Mouse (Mus musculus) limb, embryonic 11.5 days (tissue): ENCODE measurements around the gene Ndufs1. TPM values are rescaled to one million over a fixed set of nuclear protein-coding genes. Genes with fewer than 3 reads are reported as not detected.
"Not testable (repeated sequence)": the region's sequence is repeated elsewhere in the genome, so short reads cannot be mapped to it uniquely, and the experiment has no call there.

Experiments
- ATAC-seq: fragments of 200-750 bp; cut with Nextera tagmentation; 2 replicates; pipeline ENCODE4 v1.8.0; 2017; ENCODE audit warnings: low read depth; ENCODE audit not compliant: insufficient number of reproducible peaks, low FRiP score, low TSS enrichment
- DNase-seq: peaks from one replicate; pipeline ENCODE4 v3.0.0-alpha.2; 2015; ENCODE audit warnings: low spot score
- H3K27ac ChIP-seq: fragments of 300-500 bp; sonication (generic); replicated peaks from 2 replicates; pipeline ENCODE4 v1.5.1; 2014; ENCODE audit warnings: low read depth, mild to moderate bottlenecking, low read length
- H3K27me3 ChIP-seq: fragments of 300-500 bp; sonication (generic); 2 replicates; pipeline ENCODE4 v1.6.1; 2014; ENCODE audit warnings: mild to moderate bottlenecking, low read length, mixed read lengths; ENCODE audit not compliant: control insufficient read depth, insufficient read depth
- H3K36me3 ChIP-seq: fragments of 300-500 bp; sonication (generic); 2 replicates; pipeline ENCODE4 v1.6.1; 2014; ENCODE audit warnings: mild to moderate bottlenecking, low read length, moderate library complexity, mixed read lengths; ENCODE audit not compliant: control insufficient read depth, insufficient read depth
- H3K4me1 ChIP-seq: fragments of 300-500 bp; sonication (generic); 2 replicates; pipeline ENCODE4 v1.6.1; 2014; ENCODE audit warnings: low read length, mixed read lengths; ENCODE audit not compliant: control insufficient read depth, insufficient read depth
- H3K4me2 ChIP-seq: fragments of 300-500 bp; sonication (generic); 2 replicates; pipeline ENCODE4 v1.6.1; 2014; ENCODE audit warnings: low read depth, mild to moderate bottlenecking, moderate library complexity; ENCODE audit not compliant: severe bottlenecking
- H3K4me3 ChIP-seq: fragments of 300-500 bp; sonication (generic); 2 replicates; pipeline ENCODE4 v1.5.1; 2014; ENCODE audit warnings: low read depth, low read length
- H3K9ac ChIP-seq: fragments of 300-500 bp; sonication (generic); 2 replicates; pipeline ENCODE4 v1.6.1; 2014; ENCODE audit warnings: mild to moderate bottlenecking, low read length
- H3K9me3 ChIP-seq: fragments of 300-500 bp; sonication (generic); 2 replicates; pipeline ENCODE4 v1.6.1; 2016; ENCODE audit warnings: low read length; ENCODE audit not compliant: control insufficient read depth
- WGBS: fragments of 180-500 bp; shearing (Covaris S2); extraction: QIAGEN DNeasy Blood & Tissue Kit; methylation state at CpG from one replicate; pipeline ENCODE4 v1.1.7; 2014; 5-methylcytosine and 5-hydroxymethylcytosine counted together
- polyA plus RNA-seq: library from polyadenylated mRNA; unstranded; fragments of >200 nt; fragmentation: Nextera tagmentation; extraction: Ambion mirVana; gene quantifications from 2 replicates; pipeline ENCODE4 v1.2.1, GENCODE M21; 2014

Gene Ndufs1
- polyA plus RNA-seq, 1 experiment from 2014 or later, result 154 TPM

DNA sequence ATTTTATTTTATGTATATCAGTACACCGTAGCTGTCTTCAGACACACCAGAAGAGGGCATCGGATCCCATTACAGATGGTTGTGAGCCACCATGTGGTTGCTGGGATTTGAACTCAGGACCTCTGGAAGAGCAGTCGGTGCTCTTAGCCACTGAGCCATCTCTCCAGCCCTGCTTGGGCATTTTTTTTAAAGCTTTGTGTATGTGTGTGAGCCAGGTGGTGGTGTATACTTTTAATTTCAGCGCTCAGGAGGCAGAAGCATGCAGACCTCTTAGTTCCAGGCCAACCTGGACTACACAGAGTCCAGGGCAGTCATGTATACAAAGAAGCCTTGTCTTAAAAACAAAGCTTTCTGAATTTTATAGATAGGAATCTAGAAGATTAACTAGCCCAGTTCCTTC is 3.9 kb upstream of the Ndufs1 start:
- H3K4me2 ChIP-seq, H3K27ac ChIP-seq, DNase-seq, H3K4me3 ChIP-seq, H3K27me3 ChIP-seq, H3K9me3 ChIP-seq, H3K4me1 ChIP-seq, ATAC-seq, H3K9ac ChIP-seq, H3K36me3 ChIP-seq: not testable (repeated sequence)
- 74% methylated on average over 4 of the region's 4 CpGs for WGBS

DNA sequence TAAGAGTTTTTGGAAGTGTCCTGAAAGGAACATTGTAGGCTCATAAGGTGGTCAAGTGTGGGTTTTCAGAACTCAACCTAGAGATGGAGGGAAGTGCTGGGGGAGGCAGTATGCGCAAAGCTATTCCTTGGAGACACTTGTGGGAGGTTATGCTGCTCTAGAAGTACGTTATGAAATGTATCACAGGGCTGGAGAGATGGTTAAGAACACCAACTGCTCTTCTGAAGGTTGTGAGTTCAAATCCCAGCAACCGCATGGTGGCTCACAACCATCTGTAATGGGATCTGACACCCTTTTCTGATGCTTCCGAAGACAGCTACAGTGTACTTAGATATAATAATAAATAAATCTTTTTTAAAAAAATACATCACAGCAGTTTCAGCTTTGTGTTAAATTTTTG is 3.5 kb upstream of the Ndufs1 start:
- Histone ChIP-seq H3K36me3 (no peaks in the 10 kb centered on the region; the same call in 1 of the 2 replicates), H3K27me3 (no peaks in the 10 kb centered on the region), H3K4me3 (no peak overlapping the region), H3K9ac (no peak overlapping the region), H3K9me3 (no peaks in the 10 kb centered on the region), H3K27ac (no peak overlapping the region), H3K4me2 (no peak overlapping the region), H3K4me1 (peaks cover 10% of the 10 kb centered on the region)
- ATAC-seq (no peak), DNase-seq (no peak)
- WGBS, result 90% methylated on average over 4 of the region's 4 CpGs

DNA sequence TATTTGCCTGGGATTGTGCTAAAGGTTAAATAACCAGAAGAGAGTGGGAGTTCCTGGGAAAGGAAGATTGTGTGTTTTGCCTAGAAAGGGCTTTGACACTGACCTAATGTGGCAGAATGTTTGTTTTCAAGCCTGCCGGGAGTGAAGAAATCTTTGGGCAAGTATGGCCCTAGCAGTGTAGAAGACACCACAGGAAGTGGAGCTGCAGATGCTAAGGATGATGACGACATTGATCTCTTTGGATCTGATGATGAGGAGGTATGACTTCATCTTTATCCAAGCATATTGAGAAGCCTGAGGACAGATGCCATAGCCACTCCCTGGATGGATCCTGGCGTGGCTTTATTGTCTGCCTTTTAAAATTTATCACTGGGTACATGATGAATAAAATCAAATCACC is 1.7 kb upstream of the Ndufs1 start:
- DNase-seq, result no peak
- no peaks in the 10 kb centered on the region for H3K27me3 ChIP-seq
- H3K9me3 ChIP-seq, result no peaks in the 10 kb centered on the region
- H3K36me3 ChIP-seq, result peaks cover 2% of the 10 kb centered on the region; the same call in 1 of the 2 replicates
- no peak overlapping the region for H3K27ac ChIP-seq
- H3K4me1 ChIP-seq, result peaks cover 11% of the 10 kb centered on the region
- no peak for ATAC-seq
- H3K9ac ChIP-seq, result no peak overlapping the region
- peak overlapping the region; percentile 73; the same call in 1 of the 2 replicates for H3K4me2 ChIP-seq
- WGBS, result 85% methylated on average over 3 of the region's 3 CpGs
- peak overlapping the region; percentile 92 for H3K4me3 ChIP-seq

DNA sequence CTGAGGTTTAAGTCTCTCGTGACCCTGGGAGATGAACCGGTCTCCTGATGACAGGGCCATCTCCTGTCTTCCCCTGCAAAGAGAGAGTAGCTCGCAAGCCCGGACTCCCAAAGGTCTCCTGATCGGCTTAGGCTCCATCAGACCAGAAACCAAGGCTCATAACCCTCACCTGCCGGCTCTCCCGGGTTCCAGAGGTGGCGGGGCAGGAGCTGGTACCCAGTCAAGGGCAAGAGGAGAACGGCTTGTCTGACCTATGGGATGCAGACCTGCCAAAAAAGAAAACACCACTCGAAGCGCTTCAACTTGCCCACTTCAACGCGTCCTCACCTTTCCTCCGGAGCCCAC is 402 bp downstream of the Ndufs1 start:
- Histone ChIP-seq H3K27me3 (no peaks in the 10 kb centered on the region), H3K27ac (no peak overlapping the region; the same call in 1 of the 2 replicates), H3K9me3 (no peaks in the 10 kb centered on the region), H3K4me1 (peaks cover 11% of the 10 kb centered on the region), H3K9ac (peak overlapping the region; percentile 73), H3K36me3 (peaks cover 4% of the 10 kb centered on the region; the same call in 1 of the 2 replicates), H3K4me3 (peak overlapping the region; percentile 92), H3K4me2 (peak overlapping the region; percentile 77)
- no peak for DNase-seq
- ATAC-seq, result peak; percentile 42
- 0% methylated on average over 14 of the region's 14 CpGs for WGBS

DNA sequence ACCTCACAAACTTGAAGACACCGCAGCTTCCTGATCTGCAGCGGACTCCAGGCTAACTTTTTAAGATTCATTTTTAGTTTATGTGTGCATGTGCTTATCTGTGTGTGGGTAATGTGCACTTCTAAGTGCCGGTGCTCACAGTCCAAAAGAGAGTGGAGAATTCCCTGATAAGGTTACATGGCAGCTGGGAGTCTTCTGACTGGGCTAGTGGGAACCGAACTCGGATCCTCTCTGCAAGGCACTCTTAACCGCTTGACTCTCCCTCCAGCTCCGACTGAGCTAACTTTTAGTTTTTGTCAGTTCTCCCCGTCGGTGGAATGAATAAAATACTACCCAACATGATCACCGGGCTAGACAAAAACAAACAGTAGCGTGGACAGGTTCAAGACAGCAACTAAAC is 780 bp downstream of the Ndufs1 start:
- 10% methylated on average over 11 of the region's 11 CpGs for WGBS
- Histone ChIP-seq H3K4me1 (peaks cover 11% of the 10 kb centered on the region), H3K9ac (peak overlapping the region; percentile 73), H3K4me3 (peak overlapping the region; percentile 92), H3K36me3 (peaks cover 4% of the 10 kb centered on the region; the same call in 1 of the 2 replicates), H3K4me2 (peak overlapping the region; percentile 77), H3K27me3 (no peaks in the 10 kb centered on the region), H3K27ac (no peak overlapping the region; the same call in 1 of the 2 replicates), H3K9me3 (no peaks in the 10 kb centered on the region)
- ATAC-seq, result no peak
- no peak for DNase-seq

DNA sequence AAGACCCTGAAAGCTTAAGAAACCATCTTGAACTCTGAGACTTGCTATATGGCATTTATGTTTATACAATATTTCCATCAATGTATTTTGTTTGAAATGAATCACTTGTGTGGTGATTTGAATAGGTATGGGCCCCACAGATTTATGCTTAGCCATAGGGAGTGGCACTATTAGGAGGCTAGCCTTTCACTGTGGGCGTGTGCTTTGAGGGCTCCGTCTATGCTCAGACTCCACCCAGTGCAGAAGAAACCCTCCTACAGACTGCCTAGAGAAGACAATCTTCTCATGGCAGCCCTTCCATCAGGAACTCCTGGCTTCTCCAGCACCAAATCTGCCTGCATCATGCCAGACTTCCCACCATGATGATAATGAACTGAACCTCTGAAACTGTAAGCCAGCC is 8.0 kb downstream of the Ndufs1 start:
- no peak overlapping the region for H3K4me3 ChIP-seq
- ATAC-seq, result no peak
- DNase-seq, result no peak
- no peak overlapping the region for H3K9ac ChIP-seq
- H3K9me3 ChIP-seq, result no peaks in the 10 kb centered on the region
- H3K4me1 ChIP-seq, result no peaks in the 10 kb centered on the region
- WGBS, result 91% methylated on average over 2 of the region's 2 CpGs
- no peak overlapping the region for H3K27ac ChIP-seq
- H3K27me3 ChIP-seq, result no peaks in the 10 kb centered on the region
- H3K4me2 ChIP-seq, result no peak overlapping the region
- peaks cover 7% of the 10 kb centered on the region; the same call in 1 of the 2 replicates for H3K36me3 ChIP-seq

DNA sequence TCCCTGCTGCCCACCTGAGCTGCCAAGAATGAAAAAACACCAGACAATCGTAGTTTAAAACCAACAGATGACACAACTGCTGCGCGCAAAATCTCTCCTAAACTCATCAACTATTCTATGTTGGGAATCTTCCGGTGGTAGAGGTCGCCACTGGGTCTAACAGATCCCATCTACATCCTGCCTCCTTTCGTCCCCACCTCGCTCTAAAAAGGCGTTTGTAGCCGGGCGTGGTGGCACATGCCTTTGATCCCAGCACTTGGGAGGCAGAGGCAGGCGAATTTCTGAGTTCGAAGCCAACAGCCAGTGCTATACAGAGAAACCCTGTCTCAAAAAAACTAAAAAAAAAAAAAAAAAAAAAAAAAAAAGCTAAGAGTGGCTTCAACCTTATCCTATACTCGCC is 36.4 kb downstream of the Ndufs1 start:
- ATAC-seq (no peak), DNase-seq (no peak)
- 95% methylated on average over 13 of the region's 13 CpGs for WGBS
- no peak overlapping the region for H3K9ac ChIP-seq
- no peak overlapping the region for H3K4me3 ChIP-seq
- no peaks in the 10 kb centered on the region for H3K4me1 ChIP-seq
- no peaks in the 10 kb centered on the region for H3K9me3 ChIP-seq
- H3K27ac ChIP-seq, result no peak overlapping the region
- no peaks in the 10 kb centered on the region for H3K27me3 ChIP-seq
- no peak overlapping the region for H3K4me2 ChIP-seq
- H3K36me3 ChIP-seq, result peaks cover 2% of the 10 kb centered on the region; the same call in 1 of the 2 replicates

DNA sequence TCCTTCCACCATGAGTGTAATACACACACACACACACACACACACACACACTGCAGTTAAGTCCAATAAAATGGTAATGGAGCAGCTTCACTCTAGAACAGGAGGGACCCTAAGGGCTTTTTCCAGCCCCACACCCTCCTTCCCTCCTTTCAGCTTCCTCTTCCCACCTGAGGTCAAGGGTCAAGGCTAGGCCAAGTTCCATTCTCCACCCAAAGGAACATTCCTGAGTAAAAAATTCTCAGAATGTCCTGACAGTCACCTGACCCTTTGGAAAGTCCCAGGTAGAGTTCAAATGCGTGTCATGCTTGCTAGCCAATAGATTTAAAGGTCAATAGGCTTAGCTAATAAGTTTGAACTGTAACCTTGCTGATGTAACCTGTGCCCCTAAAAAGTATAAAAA is 38.0 kb downstream of the Ndufs1 start:
- H3K9ac ChIP-seq, H3K27ac ChIP-seq, ATAC-seq, H3K4me2 ChIP-seq, H3K4me1 ChIP-seq, DNase-seq, H3K36me3 ChIP-seq, H3K9me3 ChIP-seq, H3K27me3 ChIP-seq, H3K4me3 ChIP-seq: not testable (repeated sequence)
- 97% methylated on average over 1 of the region's 1 CpGs for WGBS

DNA sequence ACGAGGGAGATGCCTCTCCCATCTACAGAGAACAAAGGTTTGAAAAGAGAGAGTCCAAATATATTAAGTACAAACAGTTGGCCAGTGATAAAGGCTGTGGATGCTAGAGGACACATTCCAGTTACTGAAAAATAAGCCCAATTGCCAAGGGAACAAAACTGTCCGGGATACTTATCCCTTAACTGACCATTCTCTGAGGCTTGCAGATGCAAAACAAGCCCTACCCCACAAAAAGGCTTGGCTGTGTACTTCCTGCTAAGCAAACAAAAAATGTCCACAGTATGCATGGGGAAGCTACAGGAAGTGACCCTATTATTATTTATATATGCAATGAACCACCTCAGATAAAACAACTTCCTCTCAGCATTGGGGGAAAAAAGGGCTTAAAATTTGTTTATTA is 38.7 kb downstream of the Ndufs1 start:
- DNase-seq (no peak), ATAC-seq (no peak)
- Histone ChIP-seq H3K27me3 (no peaks in the 10 kb centered on the region), H3K27ac (no peak overlapping the region), H3K9me3 (no peaks in the 10 kb centered on the region), H3K4me3 (no peak overlapping the region), H3K9ac (no peak overlapping the region), H3K4me2 (no peak overlapping the region), H3K36me3 (no peaks in the 10 kb centered on the region; the same call in 1 of the 2 replicates), H3K4me1 (no peaks in the 10 kb centered on the region)
- 93% methylated on average over 2 of the region's 2 CpGs for WGBS
